ENCODE assay signal across 8 mouse cellular contexts in genomic region chr11:70687601-70688199, GRCm38 (mm10). TPM values are rescaled to one million over a fixed set of nuclear protein-coding genes. Genes with fewer than 3 reads are reported as not detected.
A peak's percentile ranks its signal among the peaks of the same experiment; 100 is the strongest.
DNase-seq lines count a peak whose midpoint lies in the region; ATAC-seq and TF ChIP-seq lines count a peak whose summit lies in the region.

Gene Camta2, minus strand, starts transcription at chr11:70688105.

- H3K4me1 ChIP-seq in E14TG2a.4 (replicated peaks; ENCODE audit: low read depth, low read length) = peaks cover 40% of the 10 kb centered on the region
- H3K4me1 ChIP-seq in forebrain, embryonic 15.5 days = peaks cover 25% of the 10 kb centered on the region
- peaks cover 23% of the 10 kb centered on the region for H3K4me1 ChIP-seq in lung, embryonic 15.5 days

- peak within 1 kb of the TSS; percentile 85 for H3K4me2 ChIP-seq in forebrain, embryonic 15.5 days (replicated peaks)
- H3K4me2 ChIP-seq in lung, embryonic 15.5 days = peak within 1 kb of the TSS; percentile 91

- H3K36me3 ChIP-seq in E14TG2a.4 (ENCODE audit: insufficient read depth, low read length) = peaks cover 25% of the 10 kb centered on the region
- peaks cover 23% of the 10 kb centered on the region for H3K36me3 ChIP-seq in forebrain, embryonic 15.5 days
- H3K36me3 ChIP-seq in lung, embryonic 15.5 days = peaks cover 27% of the 10 kb centered on the region

- ATAC-seq in forebrain, embryonic 15.5 days (replicated peaks) = peak; percentile 86
- ATAC-seq in lung, embryonic 15.5 days (ENCODE audit: borderline replicate concordance, extremely low read depth, low FRiP score, low TSS enrichment) = peak; percentile 92

- DNase-seq in cerebellum, adult 11 months = peak; percentile 86
- peak; percentile 93 to 94 for DNase-seq in heart, postnatal 14 days
- DNase-seq in layer of hippocampus, adult 18-20 months (ENCODE audit: low spot score in 2 of 2) = peak; percentile 76 to 86
- peak; percentile 75 for DNase-seq in ovary, adult 18-20 months (ENCODE audit: low spot score)
- DNase-seq in thymus, postnatal 10 days (ENCODE audit: low spot score in 2 of 2) = peak; percentile 82 to 87

- peak within 1 kb of the TSS; percentile 97 for H3K4me3 ChIP-seq in E14TG2a.4 (replicated peaks; ENCODE audit: low read length)
- peak within 1 kb of the TSS; percentile 90 for H3K4me3 ChIP-seq in forebrain, embryonic 15.5 days
- peak within 1 kb of the TSS; percentile 80 for H3K4me3 ChIP-seq in lung, embryonic 15.5 days

- H3K27me3 ChIP-seq in E14TG2a.4 (ENCODE audit: insufficient read depth, low read length) = peaks cover 67% of the 10 kb centered on the region
- H3K27me3 ChIP-seq in forebrain, embryonic 15.5 days = no peaks in the 10 kb centered on the region
- no peaks in the 10 kb centered on the region for H3K27me3 ChIP-seq in lung, embryonic 15.5 days

- peak within 1 kb of the TSS; percentile 87 for H3K9ac ChIP-seq in forebrain, embryonic 15.5 days (replicated peaks)
- H3K9ac ChIP-seq in lung, embryonic 15.5 days = peak within 1 kb of the TSS; percentile 80

- WGBS in forebrain, embryonic 15.5 days = under 1% methylated on average over 55 of the region's 55 CpGs
- WGBS in lung, embryonic 15.5 days = under 1% methylated on average over 42 of the region's 55 CpGs

- intact Hi-C loops in heart, postnatal 14 days (cut with DNase I) = loop anchor here (2.0 to 5.0 kb wide), 2 partner anchors 33 to 70 kb away; partner anchors contain the start of gene Pfn1

- no peak for TF ChIP-seq CTCF in E14TG2a.4 (conservative IDR thresholded peaks at IDR 0.05; ENCODE audit: low read length)

- peak within 1 kb of the TSS; percentile 91 for H3K27ac ChIP-seq in forebrain, embryonic 15.5 days (replicated peaks)
- peak within 1 kb of the TSS; percentile 86 for H3K27ac ChIP-seq in lung, embryonic 15.5 days

- H3K9me3 ChIP-seq in E14TG2a.4 (ENCODE audit: low read length) = no peaks in the 10 kb centered on the region
- no peaks in the 10 kb centered on the region for H3K9me3 ChIP-seq in forebrain, embryonic 15.5 days
- H3K9me3 ChIP-seq in lung, embryonic 15.5 days = no peaks in the 10 kb centered on the region

RNA-seq across cellular contexts. Expression of gene Camta2, which starts in this region (rescaled TPM):
- 17.0 and 17.6 TPM in 2 replicates for polyA plus RNA-seq in forebrain, embryonic 15.5 days (2015; fragmentation: Nextera tagmentation; extraction: Ambion mirVana)
- 10 to 100 TPM; 38.3 to 40.0 TPM for total RNA-seq in heart, postnatal 14 days (2021)
- 100 to 1,000 TPM; 330 to 389 TPM for total RNA-seq in layer of hippocampus, adult 18-20 months (2021)
- 11.8 and 12.8 TPM in 2 replicates for polyA plus RNA-seq in lung, embryonic 15.5 days (2015; fragmentation: Nextera tagmentation; extraction: Ambion mirVana)

Comparison
In these comparisons a context has a peak if more than half of its experiments do, and no peak if none do; other contexts are left out.
1. Peak in every context shown above with its lines: DNase-seq, ATAC-seq, H3K4me3 ChIP-seq and H3K27ac ChIP-seq.
2. RNA of gene Camta2 (total RNA-seq): 330 to 389 TPM in layer of hippocampus, adult 18-20 months; 38.3 to 40.0 TPM in heart, postnatal 14 days; every median in the first group is over 4 times any median in the second.